Mouse (Mus musculus): ENCODE results near the gene Cnpy3. TPM values are rescaled to one million over a fixed set of nuclear protein-coding genes. Genes with fewer than 3 reads are reported as not detected.

Gene Cnpy3
- polyA plus RNA-seq, 1 experiment = 41.9 TPM

DNA sequence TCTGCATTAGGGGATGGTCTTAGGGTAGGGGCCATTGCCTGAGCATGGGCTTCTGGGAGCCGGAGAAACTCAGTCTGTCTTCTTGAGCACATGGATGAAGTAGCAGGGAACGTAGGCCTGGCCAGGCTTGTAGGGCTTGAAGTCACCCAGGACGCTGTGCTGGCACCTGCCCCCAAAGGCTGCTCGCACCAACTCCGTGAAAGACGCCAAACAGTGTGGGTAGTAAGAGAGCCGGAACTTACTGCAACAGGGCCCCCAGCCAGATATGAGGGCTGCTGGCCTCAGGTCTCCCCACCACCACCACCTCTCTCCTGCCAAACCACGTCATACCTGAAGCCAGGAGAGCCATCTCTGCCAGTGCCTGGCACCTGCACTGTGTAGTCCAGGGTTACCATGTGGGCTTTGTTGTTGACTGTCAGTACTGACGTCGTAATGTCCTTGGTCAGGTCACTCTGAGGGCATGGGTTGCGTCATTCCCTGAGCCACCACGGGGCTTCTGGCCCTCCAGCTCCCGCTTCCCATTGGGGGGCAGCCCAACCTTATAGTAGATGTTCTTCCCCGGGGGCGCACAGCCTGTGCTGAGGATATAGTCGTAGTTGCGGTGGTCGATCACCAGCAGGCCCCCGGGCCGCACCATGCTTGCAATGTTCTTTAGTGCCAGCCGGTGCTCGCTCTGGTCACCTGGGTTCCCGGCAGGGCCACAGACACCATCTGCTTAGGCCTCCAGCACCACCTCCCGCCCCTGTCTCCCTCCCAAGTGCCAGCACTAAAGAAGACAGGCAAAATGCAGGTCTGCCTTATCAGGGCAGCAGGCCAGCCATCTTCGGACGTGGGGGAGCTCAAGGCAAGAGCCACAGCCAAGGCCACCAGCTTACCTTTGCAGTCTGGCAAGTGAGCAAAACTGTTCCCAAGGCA, 26.0 kb downstream of the Cnpy3 start:
- Histone ChIP-seq H3ac (ENCODE audit: control insufficient read depth, insufficient read length, low read depth) (no peak overlapping the region), H3K79me2 (ENCODE audit: control insufficient read depth, insufficient read depth) (no peaks in the 10 kb centered on the region), H3K4me3 (ENCODE audit: insufficient read depth, poor library complexity, severe bottlenecking) (no peak overlapping the region), H3K79me3 (ENCODE audit: low read depth) (no peaks in the 10 kb centered on the region), H3K36me3 (ENCODE audit: control insufficient read depth, insufficient read depth) (no peaks in the 10 kb centered on the region), H3K27me3 (ENCODE audit: control insufficient read depth, insufficient read depth, insufficient read length) (no peaks in the 10 kb centered on the region)
- TF ChIP-seq CEBPB (IDR thresholded peaks at IDR 0.05; ENCODE audit: low read depth) (peak; percentile 10), USF1 (IDR thresholded peaks at IDR 0.05; ENCODE audit: low read depth) (no peak)

DNA sequence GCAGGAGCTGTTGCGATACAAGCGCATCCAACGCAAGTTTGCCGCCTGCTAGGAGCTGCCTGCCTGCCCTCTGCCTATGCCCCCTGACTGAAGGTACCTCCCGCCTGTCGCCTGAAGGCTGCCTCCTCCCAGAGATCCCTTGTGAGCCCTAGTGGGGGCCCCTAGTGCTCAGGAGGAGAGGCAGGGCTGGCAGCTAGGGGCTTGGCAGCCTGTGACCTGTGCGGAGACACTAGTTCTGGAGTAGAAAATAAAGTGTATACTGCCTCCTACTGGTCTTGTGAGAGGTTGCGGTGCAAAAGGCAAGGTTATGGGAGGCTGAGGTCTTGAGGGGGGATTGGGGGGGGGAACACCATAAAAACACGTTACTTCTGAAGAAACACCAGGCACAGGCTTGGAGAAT, 26.7 kb downstream of the Cnpy3 start:
- Histone ChIP-seq H3K4me3 (ENCODE audit: insufficient read depth, poor library complexity, severe bottlenecking) (no peak overlapping the region), H3K36me3 (ENCODE audit: control insufficient read depth, insufficient read depth) (no peaks in the 10 kb centered on the region), H3K79me2 (ENCODE audit: control insufficient read depth, insufficient read depth) (no peaks in the 10 kb centered on the region), H3ac (ENCODE audit: control insufficient read depth, insufficient read length, low read depth) (no peak overlapping the region), H3K27me3 (ENCODE audit: control insufficient read depth, insufficient read depth, insufficient read length) (no peaks in the 10 kb centered on the region), H3K79me3 (ENCODE audit: low read depth) (no peaks in the 10 kb centered on the region)
- TF ChIP-seq CTCF (IDR thresholded peaks at IDR 0.05; ENCODE audit: control insufficient read depth, insufficient read depth, insufficient read length) = peak; percentile 21
- TF ChIP-seq MYOD1 (IDR thresholded peaks at IDR 0.05; ENCODE audit: control insufficient read depth, insufficient read length, low read depth) = no peak

DNA sequence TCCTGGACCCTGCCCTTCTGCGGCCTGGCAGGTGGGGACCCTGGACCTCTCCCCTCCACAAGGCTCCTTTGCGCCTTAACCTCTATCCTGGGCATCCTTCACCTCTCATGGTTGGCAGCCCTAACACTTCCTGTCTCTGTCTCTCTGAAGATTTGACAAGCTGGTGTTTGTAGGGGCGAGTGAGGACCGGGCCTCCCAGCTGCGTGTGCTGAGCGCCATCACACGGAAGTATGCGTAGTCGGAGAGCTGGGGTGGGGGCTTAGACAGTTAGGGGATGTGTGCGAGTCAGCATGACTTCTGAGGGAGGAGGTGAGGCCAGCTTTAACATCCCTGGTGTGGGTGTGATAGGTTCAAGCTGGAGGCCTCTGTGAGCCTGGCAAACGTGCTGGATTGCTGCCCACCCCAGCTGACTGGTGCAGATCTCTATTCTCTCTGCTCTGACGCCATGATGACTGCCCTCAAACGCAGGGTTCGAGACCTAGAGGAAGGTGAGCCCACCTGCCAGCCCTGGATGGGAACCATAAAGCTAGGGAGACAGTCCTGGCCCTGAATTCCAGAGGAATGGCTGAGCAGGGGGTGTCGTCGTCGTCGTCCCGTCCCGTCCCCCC, 27.4 kb downstream of the Cnpy3 start:
- no peaks in the 10 kb centered on the region for H3K79me2 ChIP-seq (ENCODE audit: control insufficient read depth, insufficient read depth)
- H3K36me3 ChIP-seq (ENCODE audit: control insufficient read depth, insufficient read depth) = no peaks in the 10 kb centered on the region
- TF ChIP-seq MYOD1 (IDR thresholded peaks at IDR 0.05; ENCODE audit: control insufficient read depth, insufficient read length, low read depth) (no peak), USF1 (IDR thresholded peaks at IDR 0.05; ENCODE audit: low read depth) (no peak), MAX (IDR thresholded peaks at IDR 0.05) (no peak), CTCF (IDR thresholded peaks at IDR 0.05; ENCODE audit: control insufficient read depth, insufficient read depth, insufficient read length) (no peak), MYOG (IDR thresholded peaks at IDR 0.05; ENCODE audit: control insufficient read depth, extremely low read depth, insufficient read length) (no peak), FOSL1 (IDR thresholded peaks at IDR 0.05; ENCODE audit: insufficient read depth, low read length, poor library complexity, severe bottlenecking) (no peak), CEBPB (IDR thresholded peaks at IDR 0.05; ENCODE audit: low read depth) (no peak)
- H3K27me3 ChIP-seq (ENCODE audit: control insufficient read depth, insufficient read depth, insufficient read length) = no peaks in the 10 kb centered on the region
- no peak overlapping the region for H3K4me3 ChIP-seq (ENCODE audit: insufficient read depth, poor library complexity, severe bottlenecking)
- no peak overlapping the region for H3ac ChIP-seq (ENCODE audit: control insufficient read depth, insufficient read length, low read depth)
- H3K79me3 ChIP-seq (ENCODE audit: low read depth) = no peaks in the 10 kb centered on the region

- no peak for TF ChIP-seq FOSL1 (IDR thresholded peaks at IDR 0.05; ENCODE audit: insufficient read depth, low read length, poor library complexity, severe bottlenecking)
- TF ChIP-seq USF1 (IDR thresholded peaks at IDR 0.05; ENCODE audit: low read depth) = no peak
- no peak for TF ChIP-seq MAX (IDR thresholded peaks at IDR 0.05)
- TF ChIP-seq MYOD1 (IDR thresholded peaks at IDR 0.05; ENCODE audit: control insufficient read depth, insufficient read length, low read depth) = no peak
- TF ChIP-seq CEBPB (IDR thresholded peaks at IDR 0.05; ENCODE audit: low read depth) = no peak
- TF ChIP-seq MYOG (IDR thresholded peaks at IDR 0.05; ENCODE audit: control insufficient read depth, extremely low read depth, insufficient read length) = no peak
- TF ChIP-seq CTCF (IDR thresholded peaks at IDR 0.05; ENCODE audit: control insufficient read depth, insufficient read depth, insufficient read length) = no peak
- no peaks in the 10 kb centered on the region for H3K79me2 ChIP-seq (ENCODE audit: control insufficient read depth, insufficient read depth)
- no peaks in the 10 kb centered on the region for H3K27me3 ChIP-seq (ENCODE audit: control insufficient read depth, insufficient read depth, insufficient read length)
- no peaks in the 10 kb centered on the region for H3K79me3 ChIP-seq (ENCODE audit: low read depth)
- H3K36me3 ChIP-seq (ENCODE audit: control insufficient read depth, insufficient read depth) = no peaks in the 10 kb centered on the region
- H3ac ChIP-seq (ENCODE audit: control insufficient read depth, insufficient read length, low read depth) = no peak overlapping the region
- H3K4me3 ChIP-seq (ENCODE audit: insufficient read depth, poor library complexity, severe bottlenecking) = no peak overlapping the region
These were observed 30.9 kb downstream of the Cnpy3 start for GRCm38 (mm10) chr17:46721077-46721476.

DNA sequence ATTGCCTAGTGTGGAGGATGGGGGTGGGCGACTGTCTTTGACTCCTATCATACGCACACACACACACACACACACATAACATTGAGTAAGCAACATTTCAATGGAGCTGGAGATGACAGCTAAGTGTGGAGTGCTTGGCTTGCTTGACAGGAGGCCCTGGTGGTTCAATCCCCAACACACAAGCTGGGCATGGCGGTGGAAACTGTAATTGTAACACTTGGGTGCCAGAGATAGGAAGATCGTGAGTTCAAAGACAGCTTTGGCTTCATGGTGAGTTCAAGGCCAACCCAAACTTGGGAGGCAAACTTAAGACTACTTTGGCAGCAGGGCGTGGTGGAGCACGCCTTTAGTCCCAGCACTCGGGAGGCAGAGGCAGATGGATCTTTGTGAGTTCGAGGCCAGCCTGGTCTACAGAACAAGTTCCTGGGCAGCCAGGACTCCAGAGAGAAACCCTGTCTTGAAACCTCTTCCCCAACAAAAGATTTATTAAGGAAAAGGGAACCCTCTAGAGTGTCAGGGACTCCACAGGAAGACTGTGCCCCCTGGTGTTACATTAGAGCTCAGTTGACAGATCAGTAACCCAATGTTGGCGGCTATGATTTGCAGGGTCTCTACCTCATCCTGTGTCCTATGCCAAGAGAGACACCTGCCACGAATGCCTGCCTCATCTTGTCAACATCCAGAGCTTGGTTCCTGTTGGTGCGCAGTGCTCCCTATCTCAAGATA, 37.1 kb downstream of the Cnpy3 start:
- peaks cover 27% of the 10 kb centered on the region for H3K79me2 ChIP-seq (ENCODE audit: control insufficient read depth, insufficient read depth)
- H3K36me3 ChIP-seq (ENCODE audit: control insufficient read depth, insufficient read depth) = peaks cover 20% of the 10 kb centered on the region
- H3ac ChIP-seq (ENCODE audit: control insufficient read depth, insufficient read length, low read depth) = no peak overlapping the region
- TF ChIP-seq CEBPB (IDR thresholded peaks at IDR 0.05; ENCODE audit: low read depth) = no peak
- TF ChIP-seq FOSL1 (IDR thresholded peaks at IDR 0.05; ENCODE audit: insufficient read depth, low read length, poor library complexity, severe bottlenecking) = no peak
- TF ChIP-seq CTCF (IDR thresholded peaks at IDR 0.05; ENCODE audit: control insufficient read depth, insufficient read depth, insufficient read length) = no peak
- TF ChIP-seq MAX (IDR thresholded peaks at IDR 0.05) = no peak
- no peak for TF ChIP-seq MYOD1 (IDR thresholded peaks at IDR 0.05; ENCODE audit: control insufficient read depth, insufficient read length, low read depth)
- TF ChIP-seq USF1 (IDR thresholded peaks at IDR 0.05; ENCODE audit: low read depth) = no peak
- no peak for TF ChIP-seq MYOG (IDR thresholded peaks at IDR 0.05; ENCODE audit: control insufficient read depth, extremely low read depth, insufficient read length)
- H3K27me3 ChIP-seq (ENCODE audit: control insufficient read depth, insufficient read depth, insufficient read length) = no peaks in the 10 kb centered on the region
- peaks cover 12% of the 10 kb centered on the region for H3K79me3 ChIP-seq (ENCODE audit: low read depth)
- H3K4me3 ChIP-seq (ENCODE audit: insufficient read depth, poor library complexity, severe bottlenecking) = no peak overlapping the region

All from C2C12 (cell line).